Mouse (Mus musculus): ENCODE results near the gene Fgd6. TPM values are rescaled to one million over a fixed set of nuclear protein-coding genes. Genes with fewer than 3 reads are reported as not detected.
A peak's percentile ranks its signal among the peaks of the same experiment; 100 is the strongest.

Fgd6 gene
- polyA plus RNA-seq (2016; fragmentation: Nextera tagmentation; extraction: Ambion mirVana): 3.5 and 3.7 TPM in 2 replicates

GRCm38 (mm10) chr10:94035658-94036374, at the start of gene Fgd6, which contains the start of gene Vezt:
TSS of gene Fgd6 (plus strand) at chr10:94036001.
TSS of gene Vezt (minus strand) at chr10:94035817.
- H3K27me3 ChIP-seq (replicated peaks): no peaks in the 10 kb centered on the region
- H3K4me3 ChIP-seq: peak within 1 kb of the TSS; percentile 75
- H3K9me3 ChIP-seq (replicated peaks): no peaks in the 10 kb centered on the region
- H3K36me3 ChIP-seq: peaks cover 4% of the 10 kb centered on the region
- H3K4me2 ChIP-seq: peak within 1 kb of the TSS; percentile 83
- ATAC-seq: peak; percentile 96
- peaks cover 35% of the 10 kb centered on the region for H3K4me1 ChIP-seq
- WGBS (ENCODE audit: insufficient replicate concordance): under 1% methylated on average over 76 of the region's 77 CpGs
- H3K9ac ChIP-seq: peak within 1 kb of the TSS; percentile 96
- peak within 1 kb of the TSS; percentile 88 for H3K27ac ChIP-seq

- Histone ChIP-seq H3K27ac (no peak overlapping the region), H3K9ac (no peak overlapping the region), H3K4me2 (no peak overlapping the region), H3K4me3 (no peak overlapping the region), H3K9me3 (replicated peaks) (no peaks in the 10 kb centered on the region), H3K27me3 (replicated peaks) (no peaks in the 10 kb centered on the region), H3K4me1 (no peaks in the 10 kb centered on the region), H3K36me3 (peaks cover 88% of the 10 kb centered on the region)
- 92% methylated on average over 10 of the region's 10 CpGs for WGBS (ENCODE audit: insufficient replicate concordance)
- ATAC-seq: no peak
Measured at GRCm38 (mm10) chr10:93994136-93994535, 41.7 kb upstream of the Fgd6 start.

- H3K9me3 ChIP-seq (replicated peaks): no peaks in the 10 kb centered on the region
- H3K4me2 ChIP-seq: no peak overlapping the region
- no peaks in the 10 kb centered on the region for H3K4me1 ChIP-seq
- H3K27ac ChIP-seq: no peak overlapping the region
- H3K9ac ChIP-seq: no peak overlapping the region
- no peak for ATAC-seq
- H3K27me3 ChIP-seq (replicated peaks): no peaks in the 10 kb centered on the region
- H3K36me3 ChIP-seq: peaks cover 89% of the 10 kb centered on the region
- WGBS (ENCODE audit: insufficient replicate concordance): 85% methylated on average over 1 of the region's 1 CpGs
- no peak overlapping the region for H3K4me3 ChIP-seq
Measured at GRCm38 (mm10) chr10:93995100-93995499, 40.7 kb upstream of the Fgd6 start.

- Histone ChIP-seq H3K9me3 (replicated peaks) (no peaks in the 10 kb centered on the region; the same call in 1 of the 2 replicates), H3K4me1 (no peaks in the 10 kb centered on the region), H3K4me3 (no peak overlapping the region), H3K9ac (no peak overlapping the region), H3K27ac (no peak overlapping the region), H3K27me3 (replicated peaks) (no peaks in the 10 kb centered on the region), H3K36me3 (peaks cover 89% of the 10 kb centered on the region), H3K4me2 (no peak overlapping the region)
- WGBS (ENCODE audit: insufficient replicate concordance): 48% methylated on average over 1 of the region's 1 CpGs
- no peak for ATAC-seq
Measured at GRCm38 (mm10) chr10:93999357-93999756, 36.4 kb upstream of the Fgd6 start.

GRCm38 (mm10) chr10:94000223-94000622, 35.6 kb upstream of the Fgd6 start:
- H3K4me2 ChIP-seq: no peak overlapping the region
- no peak overlapping the region for H3K9ac ChIP-seq
- no peak overlapping the region for H3K27ac ChIP-seq
- 59% methylated on average over 10 of the region's 10 CpGs for WGBS (ENCODE audit: insufficient replicate concordance)
- no peak overlapping the region for H3K4me3 ChIP-seq
- no peak for ATAC-seq
- H3K9me3 ChIP-seq (replicated peaks): no peaks in the 10 kb centered on the region; the same call in 1 of the 2 replicates
- no peaks in the 10 kb centered on the region for H3K27me3 ChIP-seq (replicated peaks)
- peaks cover 84% of the 10 kb centered on the region for H3K36me3 ChIP-seq
- H3K4me1 ChIP-seq: no peaks in the 10 kb centered on the region

GRCm38 (mm10) chr10:94008356-94008755, 27.4 kb upstream of the Fgd6 start:
- H3K9me3 ChIP-seq (replicated peaks): no peaks in the 10 kb centered on the region
- no peak overlapping the region for H3K27ac ChIP-seq
- H3K4me1 ChIP-seq: peaks cover 15% of the 10 kb centered on the region
- no peak overlapping the region for H3K4me2 ChIP-seq
- H3K9ac ChIP-seq: no peak overlapping the region
- 92% methylated on average over 2 of the region's 2 CpGs for WGBS (ENCODE audit: insufficient replicate concordance)
- H3K4me3 ChIP-seq: no peak overlapping the region
- no peaks in the 10 kb centered on the region for H3K27me3 ChIP-seq (replicated peaks)
- peaks cover 30% of the 10 kb centered on the region for H3K36me3 ChIP-seq
- no peak for ATAC-seq

- no peak overlapping the region for H3K9ac ChIP-seq
- H3K4me1 ChIP-seq: peaks cover 15% of the 10 kb centered on the region
- H3K4me3 ChIP-seq: no peak overlapping the region
- no peak overlapping the region for H3K4me2 ChIP-seq
- H3K36me3 ChIP-seq: peaks cover 25% of the 10 kb centered on the region
- H3K27ac ChIP-seq: 0 out of 2 replicates have a peak overlapping the region, but pooled peaks have one; percentile 16
- no peak for ATAC-seq
- H3K27me3 ChIP-seq (replicated peaks): no peaks in the 10 kb centered on the region
- H3K9me3 ChIP-seq (replicated peaks): no peaks in the 10 kb centered on the region
- WGBS (ENCODE audit: insufficient replicate concordance): 76% methylated on average over 3 of the region's 3 CpGs
Measured at GRCm38 (mm10) chr10:94009991-94010679, 25.7 kb upstream of the Fgd6 start.

GRCm38 (mm10) chr10:94011024-94011423, 24.8 kb upstream of the Fgd6 start:
- no peak for ATAC-seq
- Histone ChIP-seq H3K27ac (no peak overlapping the region), H3K9me3 (replicated peaks) (no peaks in the 10 kb centered on the region), H3K9ac (no peak overlapping the region), H3K4me1 (peaks cover 19% of the 10 kb centered on the region), H3K4me2 (no peak overlapping the region), H3K27me3 (replicated peaks) (no peaks in the 10 kb centered on the region), H3K4me3 (no peak overlapping the region), H3K36me3 (peaks cover 17% of the 10 kb centered on the region)
- WGBS (ENCODE audit: insufficient replicate concordance): 70% methylated on average over 2 of the region's 2 CpGs

- Histone ChIP-seq H3K9me3 (replicated peaks) (no peaks in the 10 kb centered on the region), H3K4me3 (no peak overlapping the region), H3K27me3 (replicated peaks) (no peaks in the 10 kb centered on the region), H3K4me1 (peaks cover 19% of the 10 kb centered on the region), H3K36me3 (peaks cover 7% of the 10 kb centered on the region; the same call in 1 of the 2 replicates), H3K27ac (no peak overlapping the region), H3K4me2 (no peak overlapping the region), H3K9ac (no peak overlapping the region)
- WGBS (ENCODE audit: insufficient replicate concordance): 28% methylated on average over 3 of the region's 3 CpGs
- ATAC-seq: no peak
Measured at GRCm38 (mm10) chr10:94013196-94013595, 22.6 kb upstream of the Fgd6 start.

- Histone ChIP-seq H3K9me3 (replicated peaks) (no peaks in the 10 kb centered on the region), H3K4me1 (peaks cover 19% of the 10 kb centered on the region), H3K9ac (no peak overlapping the region), H3K4me2 (no peak overlapping the region), H3K36me3 (0 out of 2 replicates have a peak, but pooled peaks cover 6% of the 10 kb centered on the region), H3K4me3 (no peak overlapping the region), H3K27ac (no peak overlapping the region), H3K27me3 (replicated peaks) (no peaks in the 10 kb centered on the region)
- no peak for ATAC-seq
- 40% methylated on average over 4 of the region's 4 CpGs for WGBS (ENCODE audit: insufficient replicate concordance)
Measured at GRCm38 (mm10) chr10:94014200-94014599, 21.6 kb upstream of the Fgd6 start.

- H3K27me3 ChIP-seq (replicated peaks): no peaks in the 10 kb centered on the region
- H3K4me1 ChIP-seq: peaks cover 30% of the 10 kb centered on the region
- no peak overlapping the region for H3K4me2 ChIP-seq
- 0 out of 2 replicates have a peak, but pooled peaks cover 6% of the 10 kb centered on the region for H3K36me3 ChIP-seq
- H3K9me3 ChIP-seq (replicated peaks): no peaks in the 10 kb centered on the region
- H3K4me3 ChIP-seq: no peak overlapping the region
- ATAC-seq: no peak
- H3K9ac ChIP-seq: no peak overlapping the region
- WGBS (ENCODE audit: insufficient replicate concordance): 91% methylated on average over 8 of the region's 8 CpGs
- H3K27ac ChIP-seq: no peak overlapping the region
Measured at GRCm38 (mm10) chr10:94017455-94017854, 18.3 kb upstream of the Fgd6 start.

GRCm38 (mm10) chr10:94020587-94020986, 15.2 kb upstream of the Fgd6 start:
- ATAC-seq: peak; percentile 86

More at GRCm38 (mm10) chr10:94020587-94020986, 15.2 kb upstream of the Fgd6 start:
- Histone ChIP-seq H3K4me2 (peak overlapping the region; percentile 53), H3K27ac (peak overlapping the region; percentile 80), H3K27me3 (replicated peaks) (no peaks in the 10 kb centered on the region), H3K4me3 (peak overlapping the region; percentile 14; the same call in 1 of the 2 replicates), H3K4me1 (peaks cover 28% of the 10 kb centered on the region), H3K9ac (no peak overlapping the region), H3K9me3 (replicated peaks) (no peaks in the 10 kb centered on the region), H3K36me3 (peaks cover 8% of the 10 kb centered on the region)
- WGBS (ENCODE audit: insufficient replicate concordance): 39% methylated on average over 5 of the region's 5 CpGs
